8 mouse cellular contexts compared by ENCODE assay signal in the genomic region with DNA sequence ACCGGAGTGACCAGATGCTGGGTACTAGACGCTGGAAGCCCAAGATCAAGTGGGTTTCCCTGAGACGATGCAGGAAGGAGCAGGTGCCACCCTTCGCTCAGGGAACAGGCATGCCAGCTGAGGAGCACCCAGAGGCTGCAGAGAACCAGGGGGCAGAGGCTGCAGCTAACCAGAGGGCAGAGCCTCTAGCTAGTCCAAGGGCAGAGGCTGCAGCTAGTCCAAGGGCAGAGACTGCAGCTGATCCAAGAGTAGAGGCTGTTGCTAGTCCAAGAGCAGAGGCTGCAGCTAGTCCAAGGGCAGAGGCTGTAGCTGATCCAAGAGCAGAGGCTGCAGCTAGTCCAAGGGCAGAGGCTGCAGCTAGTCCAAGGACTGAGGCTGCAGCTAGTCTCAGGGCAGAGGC. TPM values are rescaled to one million over a fixed set of nuclear protein-coding genes. Genes with fewer than 3 reads are reported as not detected.
A peak's percentile ranks its signal among the peaks of the same experiment; 100 is the strongest.
DNase-seq lines count a peak whose midpoint lies in the region; ATAC-seq and TF ChIP-seq lines count a peak whose summit lies in the region.

No protein-coding gene starts in this region.

- ATAC-seq in lung, embryonic 14.5 days (ENCODE audit: insufficient read depth), result no peak
- ATAC-seq in forebrain, embryonic 14.5 days, result no peak
- no peak for ATAC-seq in limb, embryonic 12.5 days (ENCODE audit: insufficient number of reproducible peaks, insufficient read depth, low FRiP score, low TSS enrichment, low read depth)
- ATAC-seq in neural tube, embryonic 13.5 days (ENCODE audit: low read depth), result no peak

- DNase-seq in lung, embryonic 14.5 days, result no peak
- DNase-seq in lung, postnatal 25 days (ENCODE audit: low spot score), result no peak
- DNase-seq in forebrain, embryonic 14.5 days (ENCODE audit: low spot score), result no peak
- DNase-seq in left cerebral cortex, postnatal 36 days (ENCODE audit: low spot score in 2 of 2), result no peak
- DNase-seq in adipocyte (ENCODE audit: low spot score), result no peak
- no peak for DNase-seq in layer of hippocampus, adult 9-10 months (ENCODE audit: low spot score)

- no peaks in the 10 kb centered on the region for H3K9me3 ChIP-seq in lung, embryonic 14.5 days (ENCODE audit: low read depth, low read length)
- no peaks in the 10 kb centered on the region for H3K9me3 ChIP-seq in forebrain, embryonic 14.5 days (replicated peaks; ENCODE audit: control insufficient read depth, low read length)
- H3K9me3 ChIP-seq in limb, embryonic 12.5 days, result no peaks in the 10 kb centered on the region
- no peaks in the 10 kb centered on the region for H3K9me3 ChIP-seq in neural tube, embryonic 13.5 days

- no peaks in the 10 kb centered on the region for H3K27me3 ChIP-seq in lung, embryonic 14.5 days (ENCODE audit: insufficient read depth, low read length)
- no peaks in the 10 kb centered on the region for H3K27me3 ChIP-seq in forebrain, embryonic 14.5 days (replicated peaks; ENCODE audit: control insufficient read depth, insufficient read depth, low read length)
- H3K27me3 ChIP-seq in limb, embryonic 12.5 days, result no peaks in the 10 kb centered on the region
- no peaks in the 10 kb centered on the region for H3K27me3 ChIP-seq in neural tube, embryonic 13.5 days

- peak overlapping the region; percentile 71 for H3K4me3 ChIP-seq in lung, embryonic 14.5 days (ENCODE audit: low read depth, low read length)
- H3K4me3 ChIP-seq in forebrain, embryonic 14.5 days (ENCODE audit: low read depth, low read length), result peak overlapping the region; percentile 39; the same call in 1 of the 2 replicates
- H3K4me3 ChIP-seq in limb, embryonic 12.5 days (replicated peaks), result peak overlapping the region; percentile 73
- H3K4me3 ChIP-seq in neural tube, embryonic 13.5 days, result peak overlapping the region; percentile 43

- H3K4me2 ChIP-seq in lung, embryonic 14.5 days, result peak overlapping the region; percentile 86
- peak overlapping the region; percentile 49 for H3K4me2 ChIP-seq in forebrain, embryonic 14.5 days (ENCODE audit: low read length)
- H3K4me2 ChIP-seq in limb, embryonic 12.5 days, result peak overlapping the region; percentile 89
- peak overlapping the region; percentile 53 for H3K4me2 ChIP-seq in neural tube, embryonic 13.5 days

- peaks cover 46% of the 10 kb centered on the region for H3K36me3 ChIP-seq in lung, embryonic 14.5 days (ENCODE audit: insufficient read depth)
- H3K36me3 ChIP-seq in forebrain, embryonic 14.5 days (ENCODE audit: control insufficient read depth, insufficient read depth, low read length), result no peaks in the 10 kb centered on the region
- peaks cover 53% of the 10 kb centered on the region for H3K36me3 ChIP-seq in limb, embryonic 12.5 days
- H3K36me3 ChIP-seq in neural tube, embryonic 13.5 days, result no peaks in the 10 kb centered on the region

- intact Hi-C loops in left cerebral cortex, postnatal 36 days (cut with DNase I), result no loop called here

- peak overlapping the region; percentile 83 for H3K9ac ChIP-seq in lung, embryonic 14.5 days
- H3K9ac ChIP-seq in forebrain, embryonic 14.5 days (ENCODE audit: low read length), result peak overlapping the region; percentile 69; the same call in 1 of the 2 replicates
- H3K9ac ChIP-seq in limb, embryonic 12.5 days (replicated peaks), result peak overlapping the region; percentile 87
- H3K9ac ChIP-seq in neural tube, embryonic 13.5 days, result peak overlapping the region; percentile 68

- TF ChIP-seq CTCF in lung, embryonic 14.5 days (IDR thresholded peaks at IDR 0.05; ENCODE audit: low read depth), result no peak

- no peak overlapping the region for H3K27ac ChIP-seq in lung, embryonic 14.5 days (ENCODE audit: low read depth)
- no peak overlapping the region; the same call in 1 of the 2 replicates for H3K27ac ChIP-seq in forebrain, embryonic 14.5 days (ENCODE audit: low read depth, low read length)
- peak overlapping the region; percentile 89; the same call in 1 of the 2 replicates for H3K27ac ChIP-seq in limb, embryonic 12.5 days
- H3K27ac ChIP-seq in neural tube, embryonic 13.5 days (replicated peaks), result no peak overlapping the region

- 61% methylated on average over 4 of the region's 4 CpGs for WGBS in lung, embryonic 14.5 days
- 83% methylated on average over 4 of the region's 4 CpGs for WGBS in forebrain, embryonic 14.5 days
- 88% methylated on average over 4 of the region's 4 CpGs for WGBS in limb, embryonic 12.5 days
- WGBS in neural tube, embryonic 13.5 days, result 90% methylated on average over 4 of the region's 4 CpGs

- H3K4me1 ChIP-seq in lung, embryonic 14.5 days (ENCODE audit: insufficient read depth), result peaks cover 25% of the 10 kb centered on the region
- peaks cover 14% of the 10 kb centered on the region for H3K4me1 ChIP-seq in forebrain, embryonic 14.5 days (ENCODE audit: control insufficient read depth, insufficient read depth, low read length)
- peaks cover 58% of the 10 kb centered on the region for H3K4me1 ChIP-seq in limb, embryonic 12.5 days (replicated peaks)
- peaks cover 55% of the 10 kb centered on the region for H3K4me1 ChIP-seq in neural tube, embryonic 13.5 days (replicated peaks)

RNA-seq across cellular contexts. Expression of a gene that starts 2.8 kb away (rescaled TPM):
- 27.3 and 29.2 TPM in 2 replicates for polyA plus RNA-seq in lung, embryonic 14.5 days (2014; fragmentation: Nextera tagmentation; extraction: Ambion mirVana)
- 3.4 and 3.7 TPM in 2 replicates for polyA plus RNA-seq in forebrain, embryonic 14.5 days (2014; fragmentation: Nextera tagmentation; extraction: Ambion mirVana)
- polyA plus RNA-seq in limb, embryonic 12.5 days (2016; fragmentation: Nextera tagmentation; extraction: Ambion mirVana), result 22.1 and 35.2 TPM in 2 replicates
- 6.6 and 7.6 TPM in 2 replicates for polyA plus RNA-seq in neural tube, embryonic 13.5 days (2015; fragmentation: Nextera tagmentation; extraction: Ambion mirVana)
- total RNA-seq in left cerebral cortex, postnatal 36 days (2021), result 1 to 10 TPM; 2.1 to 2.3 TPM

RNA-seq across cellular contexts. Expression of a gene that starts 12.5 kb away (rescaled TPM):
- polyA plus RNA-seq in lung, embryonic 14.5 days (2014; fragmentation: Nextera tagmentation; extraction: Ambion mirVana), result 0.09 and 0.20 TPM in 2 replicates
- 3.8 and 3.9 TPM in 2 replicates for polyA plus RNA-seq in forebrain, embryonic 14.5 days (2014; fragmentation: Nextera tagmentation; extraction: Ambion mirVana)
- 0.26 and 0.32 TPM in 2 replicates for polyA plus RNA-seq in limb, embryonic 12.5 days (2016; fragmentation: Nextera tagmentation; extraction: Ambion mirVana)
- polyA plus RNA-seq in neural tube, embryonic 13.5 days (2015; fragmentation: Nextera tagmentation; extraction: Ambion mirVana), result 3.3 and 3.5 TPM in 2 replicates
- total RNA-seq in left cerebral cortex, postnatal 36 days (2021), result 10 to 100 TPM; 59.7 to 61.7 TPM

RNA-seq across cellular contexts. Expression of a gene that starts 32.4 kb away (rescaled TPM):
- 103 and 117 TPM in 2 replicates for polyA plus RNA-seq in lung, embryonic 14.5 days (2014; fragmentation: Nextera tagmentation; extraction: Ambion mirVana)
- polyA plus RNA-seq in forebrain, embryonic 14.5 days (2014; fragmentation: Nextera tagmentation; extraction: Ambion mirVana), result 112 and 115 TPM in 2 replicates
- polyA plus RNA-seq in limb, embryonic 12.5 days (2016; fragmentation: Nextera tagmentation; extraction: Ambion mirVana), result 126 TPM in 2 replicates
- polyA plus RNA-seq in neural tube, embryonic 13.5 days (2015; fragmentation: Nextera tagmentation; extraction: Ambion mirVana), result 116 and 127 TPM in 2 replicates
- 100 to 1,000 TPM; 159 to 168 TPM for total RNA-seq in left cerebral cortex, postnatal 36 days (2021)

RNA-seq across cellular contexts. Expression of a gene that starts 35.9 kb away (rescaled TPM):
- 0.11 and 0.20 TPM in 2 replicates for polyA plus RNA-seq in lung, embryonic 14.5 days (2014; fragmentation: Nextera tagmentation; extraction: Ambion mirVana)
- 55.5 and 61.9 TPM in 2 replicates for polyA plus RNA-seq in forebrain, embryonic 14.5 days (2014; fragmentation: Nextera tagmentation; extraction: Ambion mirVana)
- 1.4 and 1.5 TPM in 2 replicates for polyA plus RNA-seq in limb, embryonic 12.5 days (2016; fragmentation: Nextera tagmentation; extraction: Ambion mirVana)
- 37.6 and 39.7 TPM in 2 replicates for polyA plus RNA-seq in neural tube, embryonic 13.5 days (2015; fragmentation: Nextera tagmentation; extraction: Ambion mirVana)
- total RNA-seq in left cerebral cortex, postnatal 36 days (2021), result 100 to 1,000 TPM; 109 to 111 TPM

RNA-seq across cellular contexts. Expression of a gene that starts 50.9 kb away (rescaled TPM):
- polyA plus RNA-seq in lung, embryonic 14.5 days (2014; fragmentation: Nextera tagmentation; extraction: Ambion mirVana), result 3.1 and 3.3 TPM in 2 replicates
- polyA plus RNA-seq in forebrain, embryonic 14.5 days (2014; fragmentation: Nextera tagmentation; extraction: Ambion mirVana), result 48.1 and 63.2 TPM in 2 replicates
- polyA plus RNA-seq in limb, embryonic 12.5 days (2016; fragmentation: Nextera tagmentation; extraction: Ambion mirVana), result 16.6 and 16.9 TPM in 2 replicates
- polyA plus RNA-seq in neural tube, embryonic 13.5 days (2015; fragmentation: Nextera tagmentation; extraction: Ambion mirVana), result 76.2 and 82.4 TPM in 2 replicates
- total RNA-seq in left cerebral cortex, postnatal 36 days (2021), result 100 to 1,000 TPM; 249 to 288 TPM
